Mouse (Mus musculus) embryonic facial prominence, embryonic 14.5 days (tissue): Measurements from ENCODE around the gene Gm8246. TPM values are rescaled to one million over a fixed set of nuclear protein-coding genes. Genes with fewer than 3 reads are reported as not detected.
"Not testable (repeated sequence)": the region's sequence is repeated elsewhere in the genome, so short reads cannot be mapped to it uniquely, and the experiment has no call there.

Experiments used
- ATAC-seq: fragments of 200-750 bp; cut with Nextera tagmentation; 2 replicates; pipeline ENCODE4 v1.8.0; 2017; ENCODE audit warnings: low read depth, moderate number of reproducible peaks, moderate TSS enrichment
- DNase-seq: peaks from one replicate; pipeline ENCODE4 v3.0.0-alpha.2; 2015; ENCODE audit warnings: low spot score
- H3K27ac ChIP-seq: fragments of 300-500 bp; sonication (generic); replicated peaks from 2 replicates; pipeline ENCODE4 v1.5.1; 2014; ENCODE audit warnings: low read depth, mild to moderate bottlenecking, low read length, moderate library complexity
- H3K27me3 ChIP-seq: fragments of 300-500 bp; sonication (generic); replicated peaks from 2 replicates; pipeline ENCODE4 v1.6.1; 2014; ENCODE audit warnings: low read length; ENCODE audit not compliant: control insufficient read depth, insufficient read depth
- H3K36me3 ChIP-seq: fragments of 300-500 bp; sonication (generic); 2 replicates; pipeline ENCODE4 v1.6.1; 2014; ENCODE audit warnings: low read length, mixed read lengths; ENCODE audit not compliant: control insufficient read depth, insufficient read depth
- H3K4me1 ChIP-seq: fragments of 300-500 bp; sonication (generic); 2 replicates; pipeline ENCODE4 v1.6.1; 2014; ENCODE audit warnings: antibody characterized with exemption, low read length; ENCODE audit not compliant: control insufficient read depth, insufficient read depth
- H3K4me2 ChIP-seq: fragments of 300-500 bp; sonication (generic); 2 replicates; pipeline ENCODE4 v1.6.1; 2014; ENCODE audit warnings: low read depth, mild to moderate bottlenecking, low read length, moderate library complexity, mixed read lengths
- H3K4me3 ChIP-seq: fragments of 300-500 bp; sonication (generic); 2 replicates; pipeline ENCODE4 v1.5.1; 2014; ENCODE audit warnings: low read depth, mild to moderate bottlenecking, low read length
- H3K9ac ChIP-seq: fragments of 300-500 bp; sonication (generic); 2 replicates; pipeline ENCODE4 v1.6.1; 2014; ENCODE audit warnings: low read depth, mild to moderate bottlenecking, low read length, moderate library complexity, mixed read lengths
- H3K9me3 ChIP-seq: fragments of 300-500 bp; sonication (generic); 2 replicates; pipeline ENCODE4 v1.6.1; 2016; ENCODE audit warnings: low read length; ENCODE audit not compliant: control insufficient read depth
- WGBS: fragments of 180-500 bp; shearing (Covaris S2); extraction: QIAGEN DNeasy Blood & Tissue Kit; methylation state at CpG from one replicate; pipeline ENCODE4 v1.1.7; 2014; 5-methylcytosine and 5-hydroxymethylcytosine counted together
- polyA plus RNA-seq: library from polyadenylated mRNA; unstranded; fragments of >200 nt; fragmentation: Nextera tagmentation; extraction: Ambion mirVana; gene quantifications from 2 replicates; pipeline ENCODE4 v1.2.1, GENCODE M21; 2014

Gm8246 gene
- not detected in 2 replicates for polyA plus RNA-seq

- ATAC-seq, H3K36me3 ChIP-seq, H3K4me2 ChIP-seq, H3K9me3 ChIP-seq, H3K9ac ChIP-seq, H3K27ac ChIP-seq, H3K4me1 ChIP-seq, DNase-seq, H3K27me3 ChIP-seq, H3K4me3 ChIP-seq: not testable (repeated sequence)
- no CpG with 5 or more reads among the region's 3 CpGs for WGBS
Observed at GRCm38 (mm10) chr14:5477730-5478129, at the start of gene Gm8246. Gm8246 (minus strand) TSS chr14:5477830.

GRCm38 (mm10) chr14:5501374-5501773 is 23.7 kb upstream of the Gm8246 start, which contains the start of gene Gm3488:
Gm3488 (plus strand) TSS chr14:5501674.
- not testable (repeated sequence) for H3K27me3 ChIP-seq, H3K36me3 ChIP-seq, H3K9ac ChIP-seq, ATAC-seq, H3K9me3 ChIP-seq, H3K4me3 ChIP-seq, H3K4me2 ChIP-seq, H3K27ac ChIP-seq, H3K4me1 ChIP-seq, DNase-seq
- WGBS = no CpG with 5 or more reads among the region's 35 CpGs

- not testable (repeated sequence) for ATAC-seq, DNase-seq
Observed at GRCm38 (mm10) chr14:5483907-5484306, 6.3 kb upstream of the Gm8246 start, which contains the start of gene Gm3187. Gm3187 (plus strand) TSS chr14:5484207.

GRCm38 (mm10) chr14:5460469-5460868 is 17.2 kb downstream of the Gm8246 start:
- H3K27ac ChIP-seq, H3K4me3 ChIP-seq, H3K9me3 ChIP-seq, H3K27me3 ChIP-seq, H3K9ac ChIP-seq, ATAC-seq, H3K36me3 ChIP-seq, DNase-seq, H3K4me2 ChIP-seq, H3K4me1 ChIP-seq: not testable (repeated sequence)
- no CpG with 5 or more reads among the region's 19 CpGs for WGBS

More at GRCm38 (mm10) chr14:5483907-5484306, 6.3 kb upstream of the Gm8246 start, which contains the start of gene Gm3187:
- 88% methylated on average over 4 of the region's 5 CpGs for WGBS
- H3K4me1 ChIP-seq, H3K27me3 ChIP-seq, H3K9ac ChIP-seq, H3K9me3 ChIP-seq, H3K36me3 ChIP-seq, H3K27ac ChIP-seq, H3K4me2 ChIP-seq, H3K4me3 ChIP-seq: not testable (repeated sequence)

- H3K9ac ChIP-seq, H3K36me3 ChIP-seq, H3K4me3 ChIP-seq, H3K4me1 ChIP-seq, DNase-seq, H3K4me2 ChIP-seq, H3K9me3 ChIP-seq, ATAC-seq, H3K27me3 ChIP-seq, H3K27ac ChIP-seq: not testable (repeated sequence)
- no CpG with 5 or more reads among the region's 3 CpGs for WGBS
Observed at GRCm38 (mm10) chr14:5455367-5455766, 22.3 kb downstream of the Gm8246 start, which contains the start of gene Gm3194. Gm3194 (minus strand) TSS chr14:5455467.

Other genes starting within 250 kb of the Gm8246 start
- gene Gm3526, start 217.2 kb downstream of the Gm8246 start, polyA plus RNA-seq = not detected in 2 replicates
- gene Gm3542, start 142.9 kb downstream of the Gm8246 start, polyA plus RNA-seq = not detected in 2 replicates
- gene Gm3500, start 88.8 kb downstream of the Gm8246 start, polyA plus RNA-seq = not detected in 2 replicates
- 0.58 and 0.68 TPM in 2 replicates for gene Gm3194, start 22.4 kb downstream of the Gm8246 start, polyA plus RNA-seq
- gene Gm3187, start 6.4 kb upstream of the Gm8246 start, polyA plus RNA-seq = not detected in 2 replicates
- 0.46 and 0.63 TPM in 2 replicates for gene Gm3488, start 23.8 kb upstream of the Gm8246 start, polyA plus RNA-seq
- not detected in 2 replicates for gene Gm3532, start 60.7 kb upstream of the Gm8246 start, polyA plus RNA-seq
- not detected in 2 replicates for gene Gm8265, start 155.2 kb upstream of the Gm8246 start, polyA plus RNA-seq
- not detected in 2 replicates for gene Gm9603, start 209.6 kb upstream of the Gm8246 start, polyA plus RNA-seq